Mouse (Mus musculus) neural tube, embryonic 11.5 days (tissue): ENCODE results near the gene Xrra1. TPM values are rescaled to one million over a fixed set of nuclear protein-coding genes. Genes with fewer than 3 reads are reported as not detected.
"Not testable (repeated sequence)": the region's sequence is repeated elsewhere in the genome, so short reads cannot be mapped to it uniquely, and the experiment has no call there.

ENCODE experiments used
- ATAC-seq: fragments of 200-750 bp; cut with Nextera tagmentation; 2 replicates; pipeline ENCODE4 v1.8.0; 2017; ENCODE audit warnings: moderate number of reproducible peaks, mild to moderate bottlenecking, moderate TSS enrichment, moderate library complexity; ENCODE audit not compliant: insufficient read depth, low FRiP score, low TSS enrichment
- DNase-seq: peaks from one replicate; pipeline ENCODE4 v3.0.0-alpha.2; 2015; ENCODE audit warnings: low spot score
- H3K27ac ChIP-seq: fragments of 300-500 bp; sonication (generic); 2 replicates; pipeline ENCODE4 v1.5.1; 2014; ENCODE audit warnings: low read depth, mild to moderate bottlenecking, low read length
- H3K27me3 ChIP-seq: fragments of 300-500 bp; sonication (generic); 2 replicates; pipeline ENCODE4 v1.6.1; 2014; ENCODE audit warnings: mild to moderate bottlenecking, low read length, mixed read lengths; ENCODE audit not compliant: control insufficient read depth, insufficient read depth
- H3K36me3 ChIP-seq: fragments of 300-500 bp; sonication (generic); 2 replicates; pipeline ENCODE4 v1.6.1; 2014; ENCODE audit warnings: mild to moderate bottlenecking, low read length, moderate library complexity, mixed read lengths; ENCODE audit not compliant: control insufficient read depth, insufficient read depth
- H3K4me1 ChIP-seq: fragments of 300-500 bp; sonication (generic); 2 replicates; pipeline ENCODE4 v1.6.1; 2014; ENCODE audit warnings: low read length, mixed read lengths; ENCODE audit not compliant: control insufficient read depth, insufficient read depth
- H3K4me2 ChIP-seq: fragments of 300-500 bp; sonication (generic); 2 replicates; pipeline ENCODE4 v1.6.1; 2014; ENCODE audit warnings: low read depth, mild to moderate bottlenecking, moderate library complexity
- H3K4me3 ChIP-seq: fragments of 300-500 bp; sonication (generic); 2 replicates; pipeline ENCODE4 v1.5.1; 2014; ENCODE audit warnings: low read depth, low read length
- H3K9ac ChIP-seq: fragments of 300-500 bp; sonication (generic); 2 replicates; pipeline ENCODE4 v1.6.1; 2014; ENCODE audit warnings: mild to moderate bottlenecking, low read length
- H3K9me3 ChIP-seq: fragments of 300-500 bp; sonication (generic); 2 replicates; pipeline ENCODE4 v1.6.1; 2016; ENCODE audit warnings: low read length; ENCODE audit not compliant: control insufficient read depth
- WGBS: fragments of 180-500 bp; shearing (Covaris S2); extraction: QIAGEN DNeasy Blood & Tissue Kit; methylation state at CpG from one replicate; pipeline ENCODE4 v1.1.7; 2014; 5-methylcytosine and 5-hydroxymethylcytosine counted together
- polyA plus RNA-seq: library from polyadenylated mRNA; unstranded; fragments of >200 nt; fragmentation: Nextera tagmentation; extraction: Ambion mirVana; gene quantifications from 2 replicates; pipeline ENCODE4 v1.2.1, GENCODE M21; 2014

The Xrra1 gene
- polyA plus RNA-seq, 1 experiment from 2014 or later = 0.36 TPM

- H3K36me3 ChIP-seq = peaks cover 8% of the 10 kb centered on the region
- WGBS = 93% methylated on average over 1 of the region's 1 CpGs
- DNase-seq (no peak), ATAC-seq (no peak)
- H3K9ac ChIP-seq = no peak overlapping the region
- H3K9me3 ChIP-seq = no peaks in the 10 kb centered on the region
- H3K4me1 ChIP-seq = no peaks in the 10 kb centered on the region
- H3K4me3 ChIP-seq = no peak overlapping the region
- no peak overlapping the region for H3K4me2 ChIP-seq
- H3K27ac ChIP-seq = no peak overlapping the region
- H3K27me3 ChIP-seq = no peaks in the 10 kb centered on the region
Measured at GRCm38 (mm10) chr7:99940669-99941068, 81.8 kb downstream of the Xrra1 start.

DNA sequence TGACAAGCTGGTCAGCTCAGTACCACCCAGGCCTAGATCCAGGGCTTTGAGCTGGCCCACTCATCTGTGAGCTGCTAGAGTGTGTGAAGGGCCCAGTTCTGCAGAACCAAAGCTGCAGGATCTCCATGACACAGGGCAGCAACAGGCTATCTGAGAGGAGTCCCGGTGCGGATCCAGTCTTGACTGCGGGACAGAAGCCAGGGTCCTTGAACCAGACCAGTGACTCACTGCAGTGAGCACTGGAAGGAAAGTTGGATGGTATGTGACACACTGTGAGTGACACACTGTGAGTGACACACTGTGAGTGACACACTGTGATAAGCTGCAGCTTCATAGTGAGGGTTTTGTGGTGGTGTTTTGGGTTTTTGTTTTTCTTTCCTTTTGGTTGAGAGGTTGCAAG, 85.6 kb downstream of the Xrra1 start:
- 100% methylated on average over 3 of the region's 3 CpGs for WGBS
- ATAC-seq = no peak
- peaks cover 10% of the 10 kb centered on the region for H3K36me3 ChIP-seq

GRCm38 (mm10) chr7:99945012-99945411, 86.1 kb downstream of the Xrra1 start:
- H3K36me3 ChIP-seq = peaks cover 10% of the 10 kb centered on the region
- not testable (repeated sequence) for H3K4me1 ChIP-seq, H3K27ac ChIP-seq, H3K9me3 ChIP-seq, H3K27me3 ChIP-seq, ATAC-seq, DNase-seq, H3K9ac ChIP-seq, H3K4me3 ChIP-seq, H3K4me2 ChIP-seq
- 95% methylated on average over 22 of the region's 22 CpGs for WGBS

More for the DNA sequence above, 85.6 kb downstream of the Xrra1 start:
- no peak overlapping the region for H3K4me2 ChIP-seq
- no peak overlapping the region for H3K27ac ChIP-seq
- no peak overlapping the region for H3K9ac ChIP-seq
- H3K27me3 ChIP-seq = no peaks in the 10 kb centered on the region
- no peaks in the 10 kb centered on the region for H3K4me1 ChIP-seq
- no peaks in the 10 kb centered on the region for H3K9me3 ChIP-seq
- no peak overlapping the region for H3K4me3 ChIP-seq
- DNase-seq = no peak

- H3K36me3 ChIP-seq = peaks cover 8% of the 10 kb centered on the region
- H3K27me3 ChIP-seq = no peaks in the 10 kb centered on the region
- H3K4me3 ChIP-seq = no peak overlapping the region
- H3K9ac ChIP-seq = no peak overlapping the region
- H3K4me2 ChIP-seq = no peak overlapping the region
- H3K4me1 ChIP-seq = no peaks in the 10 kb centered on the region
- ATAC-seq (no peak), DNase-seq (no peak)
- no peaks in the 10 kb centered on the region for H3K9me3 ChIP-seq
- no peak overlapping the region for H3K27ac ChIP-seq
- WGBS = 97% methylated on average over 3 of the region's 3 CpGs
Measured at GRCm38 (mm10) chr7:99945939-99946338, 87.0 kb downstream of the Xrra1 start.

DNA sequence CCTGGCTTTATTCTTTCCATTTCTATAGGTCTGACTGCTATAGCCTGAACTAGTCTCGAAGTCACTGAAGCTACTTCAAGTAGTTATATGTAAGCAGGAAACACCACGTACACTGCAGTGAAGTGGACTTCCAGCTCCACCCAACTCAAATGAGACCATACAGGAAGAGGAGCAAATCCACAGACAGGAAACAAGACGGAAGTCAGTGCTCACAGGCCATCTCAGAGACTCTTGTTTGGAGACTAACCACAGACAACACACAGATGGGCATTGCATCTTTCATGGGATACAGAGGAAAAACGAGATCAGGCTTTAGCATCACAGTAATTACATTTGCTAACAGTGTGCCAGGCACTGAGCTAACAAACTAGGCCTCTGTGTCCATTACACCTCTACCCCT, 87.4 kb downstream of the Xrra1 start:
- Histone ChIP-seq H3K27ac (no peak overlapping the region), H3K4me2 (no peak overlapping the region), H3K4me3 (no peak overlapping the region), H3K9me3 (no peaks in the 10 kb centered on the region), H3K9ac (no peak overlapping the region), H3K27me3 (no peaks in the 10 kb centered on the region), H3K36me3 (peaks cover 8% of the 10 kb centered on the region), H3K4me1 (no peaks in the 10 kb centered on the region)
- no peak for ATAC-seq
- 94% methylated on average over 4 of the region's 4 CpGs for WGBS
- no peak for DNase-seq

- 95% methylated on average over 9 of the region's 9 CpGs for WGBS
- Histone ChIP-seq H3K36me3 (peaks cover 7% of the 10 kb centered on the region), H3K9me3 (no peaks in the 10 kb centered on the region), H3K9ac (no peak overlapping the region), H3K27ac (no peak overlapping the region), H3K4me1 (no peaks in the 10 kb centered on the region), H3K27me3 (no peaks in the 10 kb centered on the region), H3K4me2 (no peak overlapping the region), H3K4me3 (no peak overlapping the region)
- DNase-seq = no peak
- no peak for ATAC-seq
Measured at GRCm38 (mm10) chr7:99947329-99947728, 88.4 kb downstream of the Xrra1 start.

- Histone ChIP-seq H3K27ac (no peak overlapping the region), H3K36me3 (no peaks in the 10 kb centered on the region), H3K9ac (no peak overlapping the region), H3K9me3 (no peaks in the 10 kb centered on the region), H3K4me3 (no peak overlapping the region), H3K27me3 (no peaks in the 10 kb centered on the region), H3K4me2 (no peak overlapping the region), H3K4me1 (no peaks in the 10 kb centered on the region; the same call in 1 of the 2 replicates)
- no peak for ATAC-seq
- no peak for DNase-seq
- 92% methylated on average over 6 of the region's 6 CpGs for WGBS
Measured at GRCm38 (mm10) chr7:99953442-99954098, 94.7 kb downstream of the Xrra1 start.

- no peak overlapping the region for H3K4me3 ChIP-seq
- H3K4me2 ChIP-seq = no peak overlapping the region
- WGBS = 94% methylated on average over 8 of the region's 8 CpGs
- H3K4me1 ChIP-seq = no peaks in the 10 kb centered on the region; the same call in 1 of the 2 replicates
- no peak overlapping the region for H3K27ac ChIP-seq
- H3K9ac ChIP-seq = no peak overlapping the region
- H3K36me3 ChIP-seq = no peaks in the 10 kb centered on the region
- no peak for ATAC-seq
- no peaks in the 10 kb centered on the region for H3K9me3 ChIP-seq
- DNase-seq = no peak
- H3K27me3 ChIP-seq = no peaks in the 10 kb centered on the region
Measured at GRCm38 (mm10) chr7:99954212-99954611, 95.3 kb downstream of the Xrra1 start.

DNA sequence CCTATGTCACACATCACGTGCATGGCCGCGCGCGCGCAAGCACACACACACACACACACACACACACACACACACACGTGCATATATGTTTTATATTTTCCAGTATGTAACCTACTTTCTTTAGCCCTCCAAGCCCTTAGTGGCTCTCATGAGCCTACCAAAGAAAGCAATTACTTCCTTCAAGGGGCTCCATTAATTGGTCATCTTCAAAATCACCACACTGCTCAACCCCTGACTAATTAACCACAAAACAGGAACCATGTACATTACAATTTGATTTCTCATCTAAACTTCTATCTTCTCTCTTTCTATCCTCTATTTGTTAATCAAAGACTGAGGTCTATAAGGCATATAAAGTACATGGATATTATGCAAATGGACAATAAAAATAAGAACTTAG, 97.2 kb downstream of the Xrra1 start:
- Histone ChIP-seq H3K4me1 (no peaks in the 10 kb centered on the region; the same call in 1 of the 2 replicates), H3K36me3 (no peaks in the 10 kb centered on the region), H3K27me3 (no peaks in the 10 kb centered on the region), H3K4me3 (no peak overlapping the region), H3K4me2 (no peak overlapping the region), H3K9ac (no peak overlapping the region), H3K27ac (no peak overlapping the region), H3K9me3 (no peaks in the 10 kb centered on the region)
- WGBS = 95% methylated on average over 7 of the region's 7 CpGs
- no peak for ATAC-seq
- DNase-seq = no peak
